Mouse (Mus musculus): ENCODE measurements around the gene Mapre3. TPM values are rescaled to one million over a fixed set of nuclear protein-coding genes. Genes with fewer than 3 reads are reported as not detected.

Gene Mapre3
- total RNA-seq, 2 experiments from 2014 or later = 60.7 to 76.5 TPM

DNA sequence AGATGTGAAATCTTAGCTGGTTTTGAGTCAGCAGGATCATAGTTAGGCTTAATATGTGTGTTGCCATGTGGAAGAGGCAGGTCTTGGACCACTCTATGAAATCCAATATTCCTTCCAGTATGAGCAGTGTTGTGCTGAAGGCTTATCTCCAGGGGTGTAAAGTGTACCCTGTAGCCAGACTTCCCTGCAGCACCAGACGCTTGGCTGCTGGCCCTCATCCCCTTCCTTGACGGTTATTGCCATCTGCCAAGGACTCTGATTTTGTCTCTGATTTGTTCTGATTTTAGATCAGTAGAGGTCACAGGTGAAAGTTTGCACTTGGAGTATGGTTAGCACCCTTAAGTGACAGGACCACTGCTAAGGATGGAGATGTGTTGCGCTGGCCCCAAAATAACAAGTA is 8.7 kb downstream of the Mapre3 start:
- DNase-seq (ENCODE audit: low spot score in 2 of 2) = no peak

DNA sequence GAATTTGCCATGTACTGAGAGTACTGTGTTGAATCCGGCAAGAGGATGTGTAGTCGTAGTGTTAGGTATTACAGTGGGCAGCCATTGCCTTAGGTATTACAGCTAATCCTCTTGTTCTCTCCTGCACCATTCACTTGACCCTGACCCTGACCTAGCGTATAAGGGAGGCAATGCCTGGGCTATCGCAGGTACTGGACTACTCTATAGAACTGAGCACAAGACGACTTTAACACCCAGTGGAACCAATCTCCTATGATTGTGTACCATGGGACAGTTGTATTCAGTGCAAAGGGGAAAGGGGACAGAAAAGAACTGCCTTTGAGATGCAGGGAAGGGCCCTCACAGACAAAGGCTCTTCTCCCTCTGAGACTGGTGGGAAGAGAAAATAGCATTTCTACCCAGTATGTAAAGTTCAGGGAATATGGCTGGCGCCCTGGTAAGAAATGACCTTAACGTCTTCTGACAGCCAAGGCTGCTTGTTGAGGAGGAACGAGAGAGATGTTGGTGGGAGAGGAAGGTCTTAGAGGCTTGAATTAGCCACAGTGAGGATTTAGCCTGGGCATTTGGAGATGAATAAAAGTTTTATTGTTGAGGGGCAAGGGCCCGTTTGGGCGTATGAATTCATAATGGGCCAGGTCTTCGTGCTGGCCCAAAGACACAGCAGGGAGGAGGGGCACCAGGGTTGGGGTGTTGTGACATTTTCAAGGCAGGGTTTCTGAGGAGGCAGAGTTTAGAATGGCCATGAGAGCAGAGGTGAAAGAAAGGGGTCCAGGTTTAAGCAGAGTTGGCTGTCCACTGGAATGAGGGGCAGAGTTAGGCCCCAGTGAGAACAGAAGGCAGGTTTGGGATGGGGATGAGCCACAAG is 9.9 kb downstream of the Mapre3 start:
- DNase-seq (ENCODE audit: low spot score in 2 of 2) = no peak

DNA sequence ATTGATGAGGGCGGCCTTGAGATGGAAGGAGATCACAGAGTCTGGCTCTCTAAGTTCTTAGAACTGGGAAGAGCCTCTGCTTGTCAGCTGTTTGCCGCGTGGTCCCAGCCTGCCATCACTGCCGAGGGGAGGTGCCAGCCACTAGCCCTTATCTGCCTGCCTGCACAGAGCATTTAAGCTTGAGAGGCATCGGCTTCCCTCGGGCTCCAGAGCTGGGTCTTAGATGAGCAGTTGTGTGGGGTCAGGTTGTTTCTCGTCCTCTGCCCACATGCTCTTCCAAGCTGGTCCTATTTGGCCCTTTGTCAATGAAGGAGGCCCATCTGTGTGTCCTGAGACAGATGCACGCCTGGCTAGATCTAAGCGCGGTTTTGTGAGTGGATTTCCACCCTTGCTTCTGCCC is 10.7 kb downstream of the Mapre3 start:
- no peak for DNase-seq (ENCODE audit: low spot score in 2 of 2)

DNA sequence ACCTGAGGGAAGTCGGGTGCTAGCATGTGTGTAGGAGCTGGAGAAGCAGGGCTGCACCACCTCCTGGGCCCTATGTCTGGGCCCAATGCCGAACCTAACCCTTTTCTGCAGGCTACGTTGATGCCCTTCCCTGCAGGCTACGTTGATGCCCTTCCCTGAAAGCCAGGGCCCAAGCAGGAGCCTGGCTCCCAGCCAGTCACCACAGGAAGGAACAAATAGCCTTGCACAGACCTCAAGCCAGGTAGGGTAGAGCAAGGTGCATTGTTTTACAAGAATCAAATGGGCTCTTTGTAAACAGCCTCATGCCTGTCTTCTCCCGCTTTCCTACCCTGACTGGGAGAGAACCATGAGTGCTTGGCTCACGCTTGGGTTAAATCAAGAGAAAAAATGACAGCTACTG is 11.4 kb downstream of the Mapre3 start:
- no peak for DNase-seq (ENCODE audit: low spot score in 2 of 2)

DNA sequence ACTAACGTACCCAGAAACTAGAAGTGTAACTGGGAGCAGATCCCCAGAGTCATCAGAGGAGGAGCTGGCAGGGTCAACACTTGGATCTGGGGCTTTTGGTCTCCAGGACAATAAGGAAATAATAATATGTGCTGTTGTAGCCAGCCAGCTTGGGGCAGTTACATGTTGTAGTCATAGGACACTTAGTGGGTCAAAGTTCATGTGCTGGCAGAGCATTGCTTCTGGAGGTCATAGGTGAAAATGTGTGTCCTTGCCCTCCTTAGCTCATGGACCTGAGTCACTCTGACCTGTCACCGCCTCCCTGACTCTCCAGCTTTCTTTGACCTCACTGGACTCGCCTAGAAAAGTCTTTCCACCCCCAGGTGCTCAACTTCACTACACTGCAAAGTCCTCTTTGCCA is 19.0 kb downstream of the Mapre3 start:
- peak in 1 of 2 experiments; percentile 28 for DNase-seq (ENCODE audit: low spot score in 2 of 2)

DNA sequence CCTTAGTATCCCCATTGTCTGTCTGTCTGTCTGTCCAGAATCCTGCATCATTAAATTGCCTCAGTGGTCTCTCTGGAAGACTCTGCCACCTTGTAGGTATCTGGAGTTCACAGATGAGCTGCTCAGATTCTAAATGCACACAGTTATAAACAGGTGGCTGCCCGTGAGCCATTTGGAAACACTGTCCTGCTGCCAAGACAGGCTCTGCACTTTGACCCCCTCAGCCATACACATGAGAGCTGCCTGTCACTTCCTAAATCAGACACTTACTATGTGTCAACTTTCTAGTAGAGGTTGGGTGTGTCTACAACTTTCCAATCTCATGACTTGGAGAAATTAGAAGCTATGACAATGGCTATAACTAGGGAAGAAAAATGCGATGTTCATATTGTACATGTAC is 25.3 kb downstream of the Mapre3 start:
- DNase-seq (ENCODE audit: low spot score in 2 of 2) = no peak

DNA sequence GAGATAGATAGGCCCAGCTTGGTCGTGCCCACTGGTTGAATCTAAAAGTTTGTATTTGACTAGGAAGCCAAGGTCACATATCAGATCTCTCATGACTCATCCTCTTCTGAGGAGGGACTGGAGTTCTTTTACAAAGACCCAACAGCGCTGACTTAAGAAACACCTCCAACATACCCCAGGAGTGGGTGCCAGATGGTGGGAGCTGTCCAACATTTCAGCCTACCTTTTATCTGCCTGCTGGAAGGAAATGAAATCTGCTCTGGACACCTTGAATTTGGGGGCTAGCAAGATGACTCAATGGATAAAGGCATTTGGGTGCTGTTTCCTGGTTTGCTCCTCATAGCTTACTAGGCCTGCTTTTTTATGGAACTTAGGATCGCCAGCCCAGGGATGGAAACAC is 27.5 kb downstream of the Mapre3 start:
- DNase-seq (ENCODE audit: low spot score in 2 of 2) = no peak

DNA sequence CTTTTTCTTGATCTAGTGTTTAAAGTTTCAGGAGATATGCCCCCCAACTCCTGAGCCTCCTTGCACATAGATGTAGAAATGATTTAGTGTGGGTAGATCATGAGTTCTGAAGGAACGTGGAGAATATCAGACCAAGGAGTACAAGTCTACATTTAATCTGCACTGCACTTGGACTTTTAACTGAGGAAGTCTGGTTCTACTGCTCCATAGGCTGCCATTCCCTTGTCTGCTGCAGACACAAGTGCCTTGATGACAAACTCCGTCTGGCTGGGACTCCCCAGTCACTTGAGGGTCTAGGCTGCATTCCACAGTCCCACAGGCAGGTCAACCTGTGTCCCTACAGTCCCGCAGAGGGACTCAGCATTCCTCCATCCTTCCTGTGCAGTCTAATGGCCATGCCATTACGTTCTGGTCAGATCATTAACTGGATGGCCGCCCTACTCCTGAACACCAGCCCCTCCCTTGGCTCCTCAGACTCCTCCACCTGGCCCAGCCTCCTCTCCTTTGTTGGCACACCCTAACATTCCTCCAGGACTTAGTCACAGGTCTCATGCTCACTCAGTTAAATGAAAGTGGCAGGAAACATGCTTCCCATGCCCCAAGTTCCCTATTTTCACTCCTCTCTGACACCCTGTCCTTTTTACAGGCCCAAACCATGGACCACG is 35.6 kb downstream of the Mapre3 start:
- no peak for DNase-seq (ENCODE audit: low spot score in 2 of 2)

DNA sequence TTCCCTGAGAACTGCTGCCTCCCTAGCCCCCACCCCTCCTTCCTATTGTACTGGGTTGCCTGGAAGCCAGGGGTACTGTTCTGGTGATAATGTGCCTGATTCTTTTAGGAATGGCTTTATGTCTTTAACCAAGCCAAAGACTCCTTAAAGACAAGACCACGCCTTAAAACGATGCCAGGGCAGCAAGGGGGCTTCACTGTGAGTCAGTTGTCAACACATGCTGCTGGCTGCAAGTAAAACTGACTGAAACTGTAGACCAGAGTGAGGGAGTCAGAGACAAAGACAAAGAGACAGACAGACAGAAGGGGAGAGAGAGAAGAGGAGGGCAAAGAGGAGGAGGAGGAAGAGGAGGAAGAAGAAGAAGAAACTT is 36.1 kb downstream of the Mapre3 start:
- DNase-seq (ENCODE audit: low spot score in 2 of 2) = no peak

DNA sequence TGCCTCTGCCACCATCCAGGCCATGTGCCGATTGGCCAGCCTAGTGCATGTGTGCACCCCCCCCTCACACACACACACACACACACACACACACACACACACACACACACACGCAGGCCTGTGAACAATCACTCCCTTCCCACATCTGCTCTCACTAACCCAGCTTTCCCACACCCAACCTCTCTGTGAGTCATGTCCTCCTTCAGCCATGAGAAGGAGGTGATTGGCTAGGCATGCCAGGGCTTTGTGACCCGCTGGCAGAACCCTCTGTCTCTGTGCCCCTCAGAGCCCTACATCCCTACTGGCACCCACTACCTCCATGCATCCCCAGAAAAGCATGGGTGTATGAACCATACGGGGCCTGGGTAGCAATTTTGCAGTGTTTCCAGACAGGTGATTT is 39.1 kb downstream of the Mapre3 start:
- DNase-seq (ENCODE audit: low spot score in 2 of 2) = no peak

DNA sequence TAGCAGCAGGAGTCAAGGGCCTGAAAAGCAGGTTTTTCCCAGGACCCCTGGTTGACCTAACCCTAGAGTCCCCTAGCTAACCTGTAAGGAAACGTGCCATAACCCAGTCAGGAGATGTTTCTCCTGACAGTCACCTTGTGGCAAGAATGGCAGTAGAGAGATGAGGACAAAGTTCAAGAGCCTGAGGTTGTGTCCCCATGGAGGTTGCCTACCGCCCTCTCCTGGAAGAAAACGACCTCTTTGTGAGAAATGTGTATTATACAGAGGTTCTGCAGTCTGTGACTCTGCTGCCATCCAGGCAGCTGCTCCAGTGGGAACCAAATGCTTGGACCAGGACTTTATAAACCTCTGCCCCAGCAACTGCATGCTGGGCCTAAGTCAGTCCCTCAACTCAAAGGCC is 41.2 kb downstream of the Mapre3 start:
- no peak for DNase-seq (ENCODE audit: low spot score in 2 of 2)

DNA sequence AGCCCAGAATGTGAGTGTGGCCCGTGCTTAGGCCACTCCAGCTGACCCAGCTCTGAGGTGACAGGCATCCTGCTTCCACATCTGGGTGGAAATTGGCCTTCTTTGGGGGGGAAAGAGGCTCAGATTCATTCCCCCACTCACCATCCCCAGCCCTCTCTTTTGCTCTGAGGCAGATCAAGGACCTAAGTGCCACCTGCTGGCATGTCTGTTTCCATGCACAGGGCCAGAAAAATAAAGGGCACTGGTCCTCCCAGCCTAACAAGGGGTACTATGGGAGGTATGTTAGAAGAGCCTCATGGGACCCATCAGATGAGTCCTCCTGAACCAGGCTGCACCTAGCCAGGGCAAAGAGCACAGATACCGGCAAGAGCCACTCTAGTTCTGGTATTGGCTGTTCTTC is 41.7 kb downstream of the Mapre3 start:
- DNase-seq (ENCODE audit: low spot score in 2 of 2) = no peak

DNA sequence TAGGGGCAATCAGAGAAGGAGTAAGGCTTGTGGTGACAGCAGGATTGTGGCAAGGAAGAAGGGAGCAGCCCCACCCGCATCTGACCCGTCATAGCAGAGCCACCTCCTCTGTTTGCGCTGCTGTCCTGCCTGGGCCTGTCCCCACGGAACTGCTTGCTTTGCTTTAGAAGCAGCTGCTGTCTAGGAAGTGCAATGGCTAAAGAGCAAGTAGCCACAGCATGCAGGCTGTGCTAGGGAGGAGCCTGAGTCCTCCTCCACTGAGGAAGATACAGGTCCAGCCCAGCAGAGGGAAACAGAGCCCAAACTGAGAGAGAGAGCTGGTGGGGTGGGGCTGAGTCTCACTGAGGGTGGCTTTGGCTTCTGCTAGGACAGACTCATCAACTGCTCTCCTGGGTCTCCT is 49.4 kb downstream of the Mapre3 start:
- no peak for DNase-seq (ENCODE audit: low spot score in 2 of 2)

DNA sequence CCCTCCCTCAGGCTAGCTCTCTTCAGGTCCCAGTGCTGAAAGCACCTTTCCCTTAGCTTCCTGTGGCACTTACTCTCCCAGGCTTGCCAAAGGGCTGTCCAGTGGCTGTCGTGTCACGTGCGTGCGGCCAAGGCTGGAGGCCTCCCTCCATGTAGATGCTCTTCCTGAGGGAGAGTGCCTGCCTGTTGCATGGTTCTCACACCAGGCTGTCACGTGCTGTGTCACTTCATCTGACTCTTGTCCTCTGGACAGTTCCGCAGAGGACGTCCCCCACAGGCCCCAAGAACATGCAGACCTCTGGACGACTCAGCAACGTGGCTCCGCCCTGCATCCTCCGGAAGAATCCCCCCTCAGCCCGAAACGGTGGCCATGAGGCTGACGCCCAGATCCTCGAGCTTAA is 49.9 kb downstream of the Mapre3 start:
- no peak for DNase-seq (ENCODE audit: low spot score in 2 of 2)

DNA sequence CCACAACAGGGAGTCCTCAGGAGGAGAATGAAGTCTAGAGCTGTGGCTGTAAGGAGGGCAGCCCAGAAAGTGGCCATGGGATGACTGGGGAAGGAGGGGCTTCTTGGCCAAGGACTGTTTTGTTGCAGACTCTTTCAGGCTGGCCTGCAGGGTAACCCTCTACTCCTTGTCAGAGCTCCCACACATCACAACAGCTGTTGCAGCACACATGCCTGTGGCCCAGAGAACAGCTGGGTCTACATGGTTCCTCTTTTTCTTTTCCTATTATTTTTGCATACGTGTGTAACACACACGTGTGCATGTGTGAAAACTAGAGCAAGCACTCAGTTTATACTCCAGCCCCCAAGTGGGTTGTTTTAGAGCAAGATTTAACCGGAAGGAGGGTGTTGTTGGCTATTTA is 52.4 kb downstream of the Mapre3 start:
- DNase-seq (ENCODE audit: low spot score in 2 of 2) = no peak

DNA sequence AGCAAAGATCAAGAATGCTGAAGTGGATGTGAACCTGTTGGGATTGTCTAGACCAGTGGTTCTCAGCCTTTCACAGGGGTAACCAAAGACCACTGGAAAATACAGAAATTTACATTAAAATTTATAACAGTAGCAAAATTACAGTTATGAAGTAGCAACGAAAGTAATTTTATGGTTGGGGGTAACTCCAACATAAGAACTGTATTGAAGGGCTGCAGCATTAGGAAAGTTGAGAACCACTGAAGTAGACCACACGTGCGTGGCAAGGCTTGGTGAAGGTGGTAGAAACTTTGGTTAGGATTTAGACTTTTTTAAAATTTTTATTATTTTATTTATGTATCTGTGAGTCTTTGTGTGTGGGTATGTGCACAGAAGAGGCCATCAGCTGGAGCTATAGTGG is 53.3 kb downstream of the Mapre3 start, which contains the start of gene Tmem214:
TSS of gene Tmem214 (plus strand) at position 301 of the 400 bp plus-strand sequence.
- DNase-seq (ENCODE audit: low spot score in 2 of 2) = no peak

DNA sequence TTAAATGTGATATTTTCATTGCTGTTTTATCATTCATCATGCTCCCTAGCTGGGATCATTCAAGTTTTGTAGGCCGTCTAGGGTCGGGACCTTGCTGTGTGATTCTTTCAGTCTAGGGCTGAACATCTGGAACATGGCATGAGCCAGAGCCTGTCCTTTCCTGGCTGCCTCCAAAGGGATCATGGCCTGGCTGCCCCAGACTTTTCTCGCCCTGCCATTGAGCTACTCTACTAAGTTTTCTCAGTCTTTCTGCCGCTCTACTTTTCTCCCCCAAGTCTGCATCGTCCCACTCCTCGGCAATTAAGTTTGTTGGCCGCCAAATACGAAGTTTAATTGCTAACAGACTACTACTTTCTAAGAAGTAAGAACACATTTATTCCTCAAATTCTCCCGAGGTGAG is 54.5 kb downstream of the Mapre3 start:
- no peak for DNase-seq (ENCODE audit: low spot score in 2 of 2)

DNA sequence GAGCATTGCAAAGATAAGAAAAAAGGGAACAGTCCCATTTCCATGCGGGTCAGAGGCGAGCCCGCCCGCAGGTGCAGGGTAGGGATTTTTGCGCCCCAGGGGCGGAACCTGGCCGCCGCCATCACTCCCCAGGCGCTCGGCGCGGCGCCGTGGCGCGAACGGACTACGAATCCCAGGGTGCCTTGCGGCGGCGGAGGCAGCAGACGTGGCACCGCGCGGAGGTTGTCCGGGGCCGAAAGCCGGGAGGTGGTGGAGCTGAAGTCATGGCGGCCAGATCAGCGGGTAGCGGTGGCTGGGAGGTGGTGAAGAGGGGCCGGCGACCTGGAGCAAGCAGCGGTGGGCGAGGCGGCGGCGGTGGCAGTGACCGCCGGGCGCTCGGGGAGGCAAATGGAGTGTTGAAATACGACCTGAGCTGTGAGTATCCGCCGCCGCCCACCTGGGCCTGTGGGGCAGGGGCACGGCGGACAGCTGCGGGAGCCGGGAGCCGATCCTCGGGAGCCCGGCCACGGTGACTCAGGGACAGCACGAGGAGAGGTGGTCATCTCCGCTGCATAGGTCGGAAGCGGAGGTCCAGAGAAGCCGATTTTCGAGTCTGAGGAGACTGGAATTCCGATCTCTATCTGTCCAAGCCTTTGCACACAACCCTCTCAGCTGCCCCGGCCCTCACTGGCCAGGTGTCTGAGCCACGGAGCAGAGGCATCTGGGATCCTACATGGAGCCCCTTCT is 55.1 kb downstream of the Mapre3 start:
- peak; percentile 93 to 95 for DNase-seq (ENCODE audit: low spot score in 2 of 2)

DNA sequence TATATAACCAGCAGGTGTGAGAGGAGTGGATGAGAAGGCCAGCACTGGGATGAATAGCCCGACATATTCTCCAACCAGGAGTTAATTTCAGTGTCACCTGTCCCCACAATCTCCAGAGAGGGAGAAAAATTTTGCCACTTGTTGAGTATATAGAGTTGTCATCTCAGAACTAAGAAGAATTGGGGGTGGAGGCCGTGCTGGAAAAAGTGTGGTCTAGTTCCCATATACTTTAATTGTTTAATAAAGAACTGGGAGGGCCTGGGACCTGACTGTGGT is 55.6 kb downstream of the Mapre3 start:
- no peak for DNase-seq (ENCODE audit: low spot score in 2 of 2)

DNA sequence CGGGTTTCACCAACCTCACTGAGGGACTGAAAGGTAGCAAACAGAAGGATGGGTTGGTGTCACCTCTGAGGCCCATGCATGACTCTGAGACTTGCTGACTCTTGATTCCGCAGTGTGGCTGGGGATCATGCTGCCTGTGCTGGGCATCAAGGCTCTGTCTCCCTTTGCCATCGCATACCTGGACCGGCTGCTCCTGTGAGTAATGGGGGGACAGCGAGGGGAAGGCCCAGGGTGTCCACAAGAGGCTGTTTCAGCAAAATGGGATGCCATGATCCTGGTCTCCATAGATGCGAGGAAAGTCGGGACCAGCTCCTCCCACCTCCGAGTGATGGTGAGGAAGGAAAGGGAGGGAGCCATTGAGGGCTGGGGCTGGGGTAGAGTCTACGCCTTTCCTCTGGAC is 58.1 kb downstream of the Mapre3 start:
- DNase-seq (ENCODE audit: low spot score in 2 of 2) = no peak

DNA sequence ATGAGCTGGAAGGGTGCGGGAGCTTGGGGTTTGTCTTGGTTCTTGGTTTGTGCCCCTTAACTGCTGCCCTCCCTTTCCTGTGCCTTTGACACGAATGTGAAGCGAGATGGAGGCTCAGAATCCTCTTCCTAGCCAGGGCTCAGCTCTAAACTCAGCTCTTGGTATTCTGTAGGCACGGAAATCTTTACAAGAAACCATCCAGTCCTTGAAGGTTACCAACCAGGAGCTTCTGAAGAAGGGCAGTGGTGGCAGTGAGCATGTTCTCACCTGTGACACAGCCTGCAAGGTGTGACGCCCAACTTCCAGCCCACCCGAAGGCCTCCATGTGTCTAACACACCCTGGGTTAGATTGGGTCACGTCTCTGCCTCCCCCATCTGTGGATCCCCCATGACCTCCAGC is 59.9 kb downstream of the Mapre3 start:
- no peak for DNase-seq (ENCODE audit: low spot score in 2 of 2)

DNA sequence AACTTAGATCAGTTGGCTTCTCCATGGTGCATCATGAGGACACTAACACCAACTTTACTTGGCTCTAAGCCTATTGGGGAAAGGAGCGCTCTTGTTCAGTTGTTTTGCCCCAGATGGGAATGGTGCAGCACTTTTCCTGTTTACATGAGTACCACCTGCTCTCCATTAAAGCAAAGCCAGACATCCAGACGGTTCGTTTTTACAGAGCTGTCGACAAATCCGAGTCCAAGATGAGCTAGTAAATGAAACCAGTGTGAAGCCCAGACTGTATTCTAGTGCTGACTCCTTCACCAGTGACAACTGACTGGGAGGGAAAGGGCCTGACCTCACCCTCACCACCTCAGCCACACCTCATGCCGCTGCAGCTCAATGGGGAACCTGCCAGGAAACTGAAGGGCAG is 64.2 kb downstream of the Mapre3 start:
- no peak for DNase-seq (ENCODE audit: low spot score in 2 of 2)
